Mouse (Mus musculus): Measurements from ENCODE around the gene Actr2. TPM values are rescaled to one million over a fixed set of nuclear protein-coding genes. Genes with fewer than 3 reads are reported as not detected.
"Not testable (repeated sequence)": the region's sequence is repeated elsewhere in the genome, so short reads cannot be mapped to it uniquely, and the experiment has no call there.

Gene Actr2
- total RNA-seq, 1 experiment from 2014 or later: 104 TPM

DNA sequence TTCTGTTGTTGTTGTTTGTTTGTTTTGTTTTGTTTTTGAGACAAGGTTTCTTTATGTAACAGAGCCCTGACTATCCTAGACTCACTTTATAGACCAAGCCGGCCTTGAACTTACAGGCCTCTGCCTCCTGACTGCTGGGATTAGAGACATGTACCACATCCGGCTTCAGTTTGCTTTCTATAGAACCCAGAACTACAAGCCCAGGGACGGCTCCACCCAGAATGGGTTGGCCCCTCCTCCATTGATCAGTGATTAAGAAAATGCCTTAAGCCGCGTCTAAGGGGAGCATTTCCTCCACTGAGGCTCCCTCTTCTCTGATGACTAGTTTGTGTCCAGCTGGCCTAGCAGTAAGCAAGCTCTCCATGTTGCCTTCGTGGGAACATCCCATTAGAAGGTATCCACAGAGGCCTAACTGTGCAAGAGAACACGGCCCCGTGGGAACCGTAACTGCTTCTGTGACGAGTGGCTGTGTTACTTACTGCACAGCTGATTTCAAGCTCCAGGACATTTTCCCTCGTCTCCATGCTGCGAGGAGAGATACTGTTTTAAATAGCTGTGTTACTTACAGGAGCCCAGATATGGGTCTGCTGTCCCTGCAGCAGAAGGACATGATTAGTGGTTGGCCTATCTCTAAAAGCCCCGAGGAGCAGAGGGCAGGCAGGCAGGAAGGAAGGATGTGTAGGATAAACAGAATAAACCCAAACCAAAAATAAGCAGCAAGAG, 59.7 kb downstream of the Actr2 start:
- no peak for DNase-seq

- no peak for DNase-seq
These were observed 67.1 kb downstream of the Actr2 start for GRCm38 (mm10) chr11:20045586-20045985.

DNA sequence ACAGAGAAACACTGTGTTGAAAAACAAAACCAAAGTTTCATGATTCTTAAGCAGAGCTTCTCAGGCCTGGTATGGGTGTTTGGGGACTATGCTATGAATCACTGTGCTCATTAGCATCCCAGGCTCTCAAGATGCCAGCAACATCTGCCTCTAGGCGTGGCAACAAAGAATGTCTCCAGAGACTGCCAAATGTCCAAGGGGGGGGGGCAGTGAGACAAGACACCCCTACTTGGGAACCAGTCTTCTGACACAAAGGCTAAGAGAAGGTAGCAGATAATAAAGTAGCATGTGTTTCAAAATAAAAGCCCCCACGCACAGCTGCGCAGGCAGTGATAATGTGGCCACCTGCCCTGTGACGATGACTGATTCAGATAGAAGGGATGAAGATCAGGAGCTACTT, 69.5 kb downstream of the Actr2 start:
- no peak for DNase-seq

- no peak for DNase-seq
These were observed 70.6 kb downstream of the Actr2 start for GRCm38 (mm10) chr11:20042106-20042505.

DNA sequence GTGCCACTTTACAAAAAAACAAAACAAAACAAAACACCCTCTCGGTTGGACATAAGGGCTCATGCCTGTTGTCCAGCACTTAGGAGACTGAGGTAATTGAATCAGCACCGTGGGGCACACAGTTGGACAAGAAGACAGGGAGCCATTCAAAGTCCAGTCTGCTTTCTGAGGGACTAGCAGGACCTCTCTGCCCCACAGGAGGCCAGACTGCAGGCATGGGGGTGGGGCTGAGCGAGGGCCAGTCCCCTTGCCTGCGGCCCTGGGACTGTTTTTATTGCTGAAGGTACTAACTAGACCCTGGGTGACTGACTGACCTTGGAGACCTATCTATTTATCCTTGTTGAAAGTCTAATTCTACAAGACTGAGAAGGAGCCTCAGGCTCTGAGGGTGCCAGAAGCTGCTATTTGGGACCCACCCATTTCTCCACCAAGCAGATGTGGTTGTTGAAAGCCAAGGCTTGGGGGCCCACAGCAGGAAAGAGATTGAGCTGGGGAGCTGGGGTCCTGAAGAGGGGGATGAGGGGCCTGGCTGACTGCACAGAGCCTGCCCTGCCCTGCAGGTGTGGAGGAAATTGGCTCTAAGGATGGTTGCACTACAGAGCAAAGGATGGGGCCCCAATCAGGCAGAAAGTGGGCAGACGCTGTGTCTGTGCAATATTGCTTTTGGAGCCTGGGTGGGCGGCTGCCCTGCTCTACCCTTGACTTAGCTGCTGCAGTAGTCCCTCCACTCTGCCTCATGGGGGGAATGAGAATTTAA, 71.4 kb downstream of the Actr2 start:
- DNase-seq: no peak

GRCm38 (mm10) chr11:20038723-20039122, 74.0 kb downstream of the Actr2 start:
- DNase-seq: no peak

DNA sequence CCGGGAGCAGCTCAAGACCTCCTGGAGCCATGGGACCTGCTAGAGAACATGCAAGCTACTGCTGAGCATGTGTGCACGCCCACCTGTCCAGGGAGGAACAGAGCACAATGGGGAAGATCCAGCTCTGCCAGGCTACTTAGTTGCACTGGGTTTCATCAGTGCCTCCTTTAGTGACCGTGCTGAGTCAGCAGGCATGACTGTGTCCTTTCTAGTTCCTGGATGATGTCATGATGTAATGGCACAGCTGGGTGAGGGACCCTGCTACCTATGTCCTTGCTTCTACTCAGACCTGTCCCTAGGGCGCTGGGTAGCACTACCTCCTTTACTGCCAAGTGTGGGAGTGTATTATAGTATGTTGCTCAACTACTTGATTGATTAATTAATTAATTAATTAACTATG, 75.0 kb downstream of the Actr2 start:
- no peak for DNase-seq

GRCm38 (mm10) chr11:20035972-20036371, 76.7 kb downstream of the Actr2 start:
- DNase-seq: no peak

DNA sequence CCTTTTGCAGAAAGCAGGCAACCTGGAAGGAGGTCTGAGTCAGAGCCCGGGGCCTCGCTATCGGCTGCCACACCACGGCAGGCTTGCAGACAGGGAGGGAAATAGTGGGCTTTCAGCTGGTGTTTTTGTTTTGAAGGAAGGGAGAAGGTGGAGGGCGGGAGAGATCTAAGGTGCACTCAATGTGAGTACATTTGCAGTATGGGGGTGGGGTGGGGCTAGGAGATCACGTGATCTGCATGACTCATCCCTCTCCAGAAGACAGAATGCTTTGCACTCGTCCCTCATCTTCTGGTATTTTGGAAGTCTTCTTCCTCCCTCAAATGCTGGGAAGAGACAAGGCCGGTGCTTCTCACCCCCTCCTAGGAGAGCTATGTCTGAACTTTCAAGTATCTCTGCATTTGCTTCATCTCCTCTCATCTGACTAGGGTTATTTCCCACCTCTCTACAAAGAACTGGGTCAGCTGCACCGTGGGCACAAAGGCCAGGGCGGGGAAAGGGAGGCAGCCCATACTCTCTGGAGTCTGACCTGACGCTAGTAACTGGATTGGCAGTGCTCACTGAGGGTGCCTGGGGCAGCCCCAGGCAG, 77.3 kb downstream of the Actr2 start:
- peak; percentile 67 for DNase-seq

DNA sequence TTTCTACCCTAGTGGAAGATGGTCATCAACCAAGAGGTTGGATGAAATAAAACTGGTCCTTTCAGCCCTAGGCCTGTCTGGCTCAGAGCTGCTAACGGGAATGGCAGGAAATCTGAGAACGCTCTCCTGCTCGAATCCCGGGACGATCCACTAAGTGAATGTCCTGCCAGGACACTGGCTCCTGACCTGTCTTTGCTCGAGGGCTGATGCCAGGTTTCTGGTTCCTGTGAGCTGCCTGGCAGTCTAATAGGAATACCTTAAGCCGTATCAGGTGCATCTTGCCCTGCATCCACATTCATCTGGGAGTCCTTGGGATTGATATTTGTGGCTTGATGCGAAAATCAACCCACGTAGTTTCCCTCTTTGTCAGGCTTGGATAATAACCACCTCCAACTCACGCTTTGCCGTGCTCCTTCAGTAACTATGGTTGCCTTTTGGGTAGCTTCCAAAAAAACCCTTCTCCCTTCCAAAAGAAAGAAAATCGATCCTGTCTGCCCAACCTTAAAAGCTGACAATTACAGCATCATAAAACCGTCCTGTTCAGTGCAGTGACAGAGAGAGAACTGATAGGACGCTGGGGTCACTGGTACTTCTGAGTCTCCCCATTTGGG, 78.3 kb downstream of the Actr2 start:
- no peak for DNase-seq

DNA sequence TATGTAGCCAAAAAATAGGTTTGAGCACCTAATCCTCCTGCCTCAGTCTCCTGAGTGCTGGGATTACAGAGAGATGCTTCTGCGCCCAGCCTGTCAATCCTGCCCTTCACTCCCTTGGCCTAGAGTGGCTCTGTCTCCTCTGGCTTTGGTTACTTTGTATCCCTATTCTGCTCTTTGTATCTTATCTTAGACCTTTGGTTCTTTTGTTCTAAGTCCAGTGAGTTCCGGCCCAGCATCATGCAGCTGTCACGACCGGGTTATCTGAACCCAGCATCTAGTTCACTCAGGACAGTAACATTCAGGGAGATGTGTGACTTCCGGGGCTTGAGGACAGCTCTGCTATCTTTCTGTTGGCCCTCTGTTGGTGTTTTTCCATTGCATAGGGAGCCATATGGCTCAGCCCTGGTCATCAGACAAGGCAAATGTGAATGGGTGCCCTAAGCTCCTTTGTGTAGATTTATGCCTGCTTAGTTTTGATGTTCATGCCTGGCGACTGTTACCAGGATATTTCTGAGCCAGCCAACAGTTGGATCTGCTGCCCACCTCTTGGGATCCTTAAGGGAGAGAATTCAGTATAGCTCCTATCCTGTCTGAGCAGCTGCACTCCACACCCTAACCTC, 79.1 kb downstream of the Actr2 start:
- DNase-seq: peak; percentile 25

DNA sequence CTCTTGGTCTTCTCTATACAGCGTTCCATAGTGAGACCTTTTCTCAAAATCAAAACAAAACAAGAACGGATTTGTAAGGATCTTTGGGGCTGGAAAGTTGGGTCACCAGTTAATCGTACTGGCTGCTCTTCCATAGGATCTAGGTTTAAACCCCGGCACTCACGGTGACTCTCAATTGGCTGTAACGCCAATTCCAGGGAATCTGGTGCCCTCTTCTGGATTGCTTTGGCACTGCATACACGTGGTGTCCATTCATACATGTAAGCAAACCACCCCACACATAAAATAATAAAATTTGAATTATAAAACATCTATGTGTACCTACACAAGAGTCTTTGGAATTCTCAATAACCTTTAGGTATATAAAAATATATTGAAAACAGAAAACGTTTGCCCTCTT, 81.2 kb downstream of the Actr2 start:
- peak; percentile 59 for DNase-seq

- DNase-seq: not testable (repeated sequence)
These were observed 81.7 kb downstream of the Actr2 start for GRCm38 (mm10) chr11:20030973-20031372.

DNA sequence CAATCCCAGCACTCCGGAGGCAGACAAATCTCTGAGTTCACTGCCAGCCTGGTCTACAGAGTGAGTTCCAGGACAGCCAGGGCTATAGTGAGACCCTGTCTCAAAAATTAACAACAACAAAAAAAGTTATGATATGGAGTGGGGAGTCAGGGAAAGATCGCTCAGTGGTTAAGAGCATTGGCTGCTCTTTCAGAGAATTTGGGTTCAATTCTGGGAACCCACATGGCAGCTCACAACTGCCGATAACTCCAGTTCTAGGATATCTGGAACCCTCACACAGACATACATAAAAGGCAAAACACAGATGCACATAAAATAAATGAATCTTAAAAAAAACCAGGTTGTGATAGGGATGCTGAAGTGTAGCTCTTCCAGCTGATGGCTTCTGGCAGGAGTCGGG, 83.7 kb downstream of the Actr2 start:
- no peak for DNase-seq

- DNase-seq: peak; percentile 53
These were observed 84.3 kb downstream of the Actr2 start for GRCm38 (mm10) chr11:20028396-20028795.

- DNase-seq: no peak
These were observed 85.0 kb downstream of the Actr2 start for GRCm38 (mm10) chr11:20027719-20028118.

- DNase-seq: peak; percentile 39
These were observed 86.8 kb downstream of the Actr2 start for GRCm38 (mm10) chr11:20025899-20026298.

- DNase-seq: no peak
These were observed 89.7 kb downstream of the Actr2 start for GRCm38 (mm10) chr11:20022911-20023482.

DNA sequence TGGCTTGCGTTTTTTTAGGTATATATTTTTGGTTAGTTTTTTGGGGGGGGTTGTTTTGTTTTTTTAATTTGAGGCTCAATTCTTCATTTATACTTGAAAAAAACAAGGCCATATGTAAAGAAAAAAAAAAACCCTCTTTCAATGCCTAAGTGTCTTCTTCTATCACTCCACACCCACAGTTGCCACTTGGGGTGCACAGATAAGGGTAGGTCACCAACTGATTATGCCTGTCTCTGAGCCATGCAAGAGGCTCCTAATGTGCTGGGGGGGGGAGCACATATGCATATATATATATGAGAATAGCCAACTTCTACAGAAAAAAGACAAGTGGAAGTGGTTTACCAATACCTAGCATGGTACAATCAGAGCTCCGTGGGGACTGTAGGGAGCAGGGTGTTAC, 90.3 kb downstream of the Actr2 start:
- DNase-seq: no peak

DNA sequence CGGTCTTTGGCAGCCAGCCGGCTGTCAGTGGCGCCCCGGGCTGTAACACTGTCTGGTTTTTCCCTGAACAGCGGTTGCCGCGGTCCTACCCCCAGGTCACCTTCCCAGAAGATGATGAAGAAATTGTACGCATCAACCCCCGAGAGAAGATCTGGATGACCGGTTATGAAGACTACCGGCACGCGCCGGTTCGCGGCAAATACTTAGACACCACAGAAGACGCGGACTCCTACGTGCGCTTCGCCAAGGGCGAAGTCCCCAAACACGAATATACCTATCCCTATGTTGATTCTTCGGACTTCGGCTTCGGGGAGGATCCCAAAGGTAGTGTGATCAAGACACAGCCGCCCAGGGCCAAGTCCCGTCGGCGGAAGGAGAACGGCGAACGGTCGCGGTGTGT, 92.0 kb downstream of the Actr2 start:
- no peak for DNase-seq

GRCm38 (mm10) chr11:20018905-20019304, 93.8 kb downstream of the Actr2 start:
- DNase-seq: no peak

DNA sequence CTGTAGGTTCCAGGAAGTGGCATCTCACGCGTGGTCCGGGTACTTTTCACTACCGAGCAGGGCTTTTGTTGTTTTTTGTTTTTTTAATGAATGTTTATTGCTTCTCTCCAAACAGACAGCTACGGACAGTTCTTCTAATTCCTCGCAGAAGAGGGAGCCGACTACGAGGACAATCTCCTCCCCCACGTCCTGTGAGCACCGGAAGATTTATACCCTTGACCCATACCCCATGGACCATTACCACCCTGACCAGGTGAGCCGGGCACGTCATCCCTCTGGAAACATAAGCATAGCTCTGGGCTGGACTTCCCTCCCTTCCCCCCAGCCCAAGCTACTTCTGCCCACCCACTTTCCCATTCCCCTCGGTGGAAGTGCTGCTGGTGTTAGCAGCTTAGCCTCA, 94.8 kb downstream of the Actr2 start:
- DNase-seq: no peak
